Mouse (Mus musculus) limb, embryonic 15.5 days (tissue): ENCODE data around the gene Lrrc31. TPM values are rescaled to one million over a fixed set of nuclear protein-coding genes. Genes with fewer than 3 reads are reported as not detected.
"Not testable (repeated sequence)": the region's sequence is repeated elsewhere in the genome, so short reads cannot be mapped to it uniquely, and the experiment has no call there.

Source experiments
- ATAC-seq: fragments of 200-750 bp; cut with Nextera tagmentation; 2 replicates; pipeline ENCODE4 v1.8.0; 2017; ENCODE audit warnings: low read depth, moderate TSS enrichment; ENCODE audit not compliant: insufficient number of reproducible peaks, low FRiP score, low TSS enrichment
- H3K27ac ChIP-seq: fragments of 300-500 bp; sonication (generic); 2 replicates; pipeline ENCODE4 v1.5.1; 2015; ENCODE audit warnings: moderate library complexity, mild to moderate bottlenecking, inconsistent platforms
- H3K27me3 ChIP-seq: fragments of 300-500 bp; sonication (generic); 2 replicates; pipeline ENCODE4 v1.6.1; 2015; ENCODE audit warnings: inconsistent platforms
- H3K36me3 ChIP-seq: fragments of 300-500 bp; sonication (generic); 2 replicates; pipeline ENCODE4 v1.6.1; 2015; ENCODE audit warnings: inconsistent platforms
- H3K4me1 ChIP-seq: fragments of 300-500 bp; sonication (generic); 2 replicates; pipeline ENCODE4 v1.6.1; 2015; ENCODE audit warnings: inconsistent platforms
- H3K4me2 ChIP-seq: fragments of 300-500 bp; sonication (generic); 2 replicates; pipeline ENCODE4 v1.6.1; 2015; ENCODE audit warnings: mild to moderate bottlenecking, inconsistent platforms
- H3K4me3 ChIP-seq: fragments of 300-500 bp; sonication (generic); 2 replicates; pipeline ENCODE4 v1.5.1; 2015; ENCODE audit warnings: mild to moderate bottlenecking, inconsistent platforms
- H3K9ac ChIP-seq: fragments of 300-500 bp; sonication (generic); 2 replicates; pipeline ENCODE4 v1.6.1; 2015; ENCODE audit warnings: inconsistent platforms
- H3K9me3 ChIP-seq: fragments of 300-500 bp; sonication (generic); 2 replicates; pipeline ENCODE4 v1.6.1; 2016; ENCODE audit warnings: inconsistent platforms
- WGBS: fragments of 180-500 bp; shearing (Covaris S2); methylation state at CpG from one replicate; pipeline ENCODE4 v1.1.7; 2015; 5-methylcytosine and 5-hydroxymethylcytosine counted together
- polyA plus RNA-seq: library from polyadenylated mRNA; unstranded; fragments of >200 nt; fragmentation: Nextera tagmentation; extraction: Ambion mirVana; gene quantifications from 2 replicates; pipeline ENCODE4 v1.2.1, GENCODE M21; 2015

The Lrrc31 gene
- 0.10 and 0.30 TPM in 2 replicates for polyA plus RNA-seq

DNA sequence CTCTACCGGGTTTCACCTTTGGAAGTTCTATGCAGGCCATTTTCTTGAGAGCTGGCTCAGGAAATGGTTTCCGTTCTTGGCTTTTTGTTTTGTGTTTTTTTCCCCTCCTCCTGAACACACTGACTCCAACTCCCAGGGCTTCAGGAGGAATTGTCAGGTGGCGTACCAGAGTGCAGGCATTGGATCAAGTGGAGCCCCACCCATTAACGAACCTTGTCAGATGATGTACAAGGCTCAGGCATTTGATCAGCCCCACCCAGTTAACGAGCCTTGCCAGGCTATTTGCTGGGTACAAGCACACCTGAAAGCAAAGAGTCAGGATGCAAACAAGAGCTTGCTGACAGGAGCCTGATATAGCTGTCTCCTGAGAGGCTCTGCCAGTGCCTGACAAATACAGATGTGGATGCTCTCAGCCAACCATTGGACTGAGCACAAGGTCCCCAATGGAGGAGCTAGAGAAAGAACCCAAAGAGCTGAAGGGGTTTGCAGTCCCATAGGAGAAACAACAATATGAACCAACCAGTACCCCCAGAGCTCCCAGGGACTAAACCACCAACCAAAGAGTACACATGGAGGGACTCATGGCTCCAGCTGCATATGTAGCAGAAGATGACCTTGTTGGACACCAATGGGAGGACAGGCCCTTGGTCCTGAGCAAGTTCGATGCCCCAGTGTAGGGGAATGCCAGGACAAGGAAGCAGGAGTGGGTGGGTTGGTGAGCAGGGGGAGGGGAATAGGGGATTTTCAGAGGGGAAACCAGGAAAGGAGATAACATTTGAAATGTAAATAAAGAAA, at the start of gene Lrrc31:
Gene Lrrc31 (minus strand): TSS at position 133 of the 795 bp plus-strand sequence.
- not testable (repeated sequence) for H3K36me3 ChIP-seq, H3K4me2 ChIP-seq, ATAC-seq, H3K27me3 ChIP-seq, H3K9ac ChIP-seq, H3K4me1 ChIP-seq, H3K4me3 ChIP-seq, H3K9me3 ChIP-seq, H3K27ac ChIP-seq
- 79% methylated on average over 6 of the region's 6 CpGs for WGBS

- Histone ChIP-seq H3K9me3 (no peaks in the 10 kb centered on the region), H3K36me3 (no peaks in the 10 kb centered on the region), H3K4me1 (no peaks in the 10 kb centered on the region), H3K4me3 (no peak overlapping the region), H3K4me2 (no peak overlapping the region), H3K27ac (no peak overlapping the region), H3K9ac (no peak overlapping the region), H3K27me3 (no peaks in the 10 kb centered on the region)
- WGBS, result 87% methylated on average over 9 of the region's 9 CpGs
- ATAC-seq, result no peak
These were observed 48.7 kb upstream of the Lrrc31 start for GRCm38 (mm10) chr3:30748316-30748715.

DNA sequence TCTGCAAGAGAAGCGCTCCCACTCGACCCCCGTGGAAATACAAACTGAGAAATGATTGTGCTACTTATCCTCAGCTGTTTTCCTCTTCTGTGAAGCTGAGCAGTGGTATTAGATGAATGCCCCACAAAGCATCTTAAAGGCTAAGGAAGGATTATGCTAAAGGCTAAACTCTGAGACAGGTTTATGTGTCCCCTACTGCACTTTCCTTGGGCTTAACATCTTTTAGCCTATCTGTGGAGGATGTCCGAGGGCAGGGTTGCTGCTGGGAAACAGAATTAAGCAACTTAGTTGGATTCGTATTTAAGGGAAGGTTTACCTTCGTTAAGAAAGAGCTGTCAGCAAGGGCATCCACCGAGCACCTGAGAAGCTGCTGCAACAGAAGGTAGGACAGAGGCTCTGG, 46.4 kb upstream of the Lrrc31 start, which contains the start of gene Samd7:
Gene Samd7 (plus strand): TSS at position 288 of the 400 bp plus-strand sequence.
- Histone ChIP-seq H3K9me3 (no peaks in the 10 kb centered on the region), H3K27me3 (no peaks in the 10 kb centered on the region), H3K36me3 (no peaks in the 10 kb centered on the region), H3K4me2 (no peak within 1 kb of the TSS), H3K27ac (no peak within 1 kb of the TSS), H3K4me1 (no peaks in the 10 kb centered on the region), H3K4me3 (no peak within 1 kb of the TSS), H3K9ac (no peak within 1 kb of the TSS)
- 73% methylated on average over 7 of the region's 7 CpGs for WGBS
- no peak for ATAC-seq

DNA sequence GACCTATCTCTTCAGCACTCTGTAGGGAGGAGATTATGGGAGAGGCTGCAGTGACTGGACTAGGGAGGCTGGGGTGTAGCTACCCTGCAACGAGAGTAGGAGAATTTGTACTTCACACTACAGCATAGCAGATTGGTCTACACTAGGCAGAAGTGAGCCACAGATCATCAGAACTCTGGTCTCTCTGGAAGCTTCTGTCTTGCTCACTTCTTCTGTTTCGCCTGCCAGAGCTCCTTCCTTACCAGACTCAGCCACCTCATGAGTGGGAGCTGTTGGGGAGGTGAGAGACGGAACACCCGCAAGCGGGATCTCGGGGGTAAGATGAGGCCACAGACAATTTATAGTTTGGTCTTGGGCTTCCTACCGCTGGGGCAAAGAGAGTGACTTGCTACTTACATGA, 43.2 kb upstream of the Lrrc31 start:
- H3K27me3 ChIP-seq, result no peaks in the 10 kb centered on the region
- 85% methylated on average over 7 of the region's 7 CpGs for WGBS
- no peak overlapping the region for H3K4me2 ChIP-seq
- H3K4me3 ChIP-seq, result no peak overlapping the region
- H3K9me3 ChIP-seq, result no peaks in the 10 kb centered on the region
- no peaks in the 10 kb centered on the region for H3K36me3 ChIP-seq
- no peaks in the 10 kb centered on the region for H3K4me1 ChIP-seq
- no peak overlapping the region for H3K9ac ChIP-seq
- no peak overlapping the region for H3K27ac ChIP-seq
- ATAC-seq, result no peak

GRCm38 (mm10) chr3:30741306-30741705, 41.7 kb upstream of the Lrrc31 start:
- no peak overlapping the region for H3K9ac ChIP-seq
- H3K36me3 ChIP-seq, result no peaks in the 10 kb centered on the region

GRCm38 (mm10) chr3:30736809-30737208, 37.2 kb upstream of the Lrrc31 start:
- Histone ChIP-seq H3K27ac (0 out of 2 replicates have a peak overlapping the region, but pooled peaks have one; percentile 28), H3K27me3 (no peaks in the 10 kb centered on the region), H3K36me3 (no peaks in the 10 kb centered on the region), H3K4me2 (no peak overlapping the region), H3K4me3 (no peak overlapping the region), H3K9ac (no peak overlapping the region), H3K4me1 (no peaks in the 10 kb centered on the region), H3K9me3 (no peaks in the 10 kb centered on the region)
- no peak for ATAC-seq
- 50% methylated on average over 9 of the region's 9 CpGs for WGBS

More at GRCm38 (mm10) chr3:30741306-30741705, 41.7 kb upstream of the Lrrc31 start:
- H3K27me3 ChIP-seq, result no peaks in the 10 kb centered on the region
- H3K4me1 ChIP-seq, result no peaks in the 10 kb centered on the region
- WGBS, result 77% methylated on average over 6 of the region's 6 CpGs
- H3K4me3 ChIP-seq, result no peak overlapping the region
- ATAC-seq, result no peak
- H3K9me3 ChIP-seq, result no peaks in the 10 kb centered on the region
- no peak overlapping the region for H3K27ac ChIP-seq
- no peak overlapping the region for H3K4me2 ChIP-seq

DNA sequence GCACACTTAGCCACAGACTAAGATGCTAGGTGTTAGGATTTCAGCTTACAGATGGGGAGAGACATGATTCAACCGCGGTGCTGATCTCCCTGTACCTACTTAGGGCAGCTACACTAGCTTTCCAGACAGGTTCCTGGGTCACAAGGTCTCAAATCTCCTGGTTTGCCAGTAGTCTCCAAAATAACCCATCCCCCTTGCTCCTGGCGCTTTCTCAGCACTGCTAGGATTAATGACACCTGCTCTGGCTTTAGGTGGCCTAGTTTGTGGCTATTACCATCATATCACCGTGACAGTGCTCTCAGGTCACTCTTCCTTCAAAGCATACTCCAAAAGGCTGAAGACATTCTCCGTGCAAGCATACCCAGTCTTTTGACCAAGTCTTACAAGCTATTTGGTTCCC, 29.4 kb upstream of the Lrrc31 start:
- Histone ChIP-seq H3K27me3 (no peaks in the 10 kb centered on the region), H3K36me3 (no peaks in the 10 kb centered on the region), H3K4me2 (no peak overlapping the region), H3K9ac (no peak overlapping the region), H3K9me3 (no peaks in the 10 kb centered on the region), H3K4me3 (no peak overlapping the region), H3K27ac (no peak overlapping the region), H3K4me1 (no peaks in the 10 kb centered on the region)
- ATAC-seq, result 0 out of 2 replicates have a peak, but pooled peaks have one; percentile 14
- 79% methylated on average over 5 of the region's 5 CpGs for WGBS

- WGBS, result 75% methylated on average over 4 of the region's 4 CpGs
- Histone ChIP-seq H3K36me3 (no peaks in the 10 kb centered on the region), H3K27ac (no peak overlapping the region), H3K4me2 (no peak overlapping the region), H3K4me3 (no peak overlapping the region), H3K27me3 (no peaks in the 10 kb centered on the region), H3K4me1 (no peaks in the 10 kb centered on the region), H3K9me3 (no peaks in the 10 kb centered on the region), H3K9ac (no peak overlapping the region)
- ATAC-seq, result no peak
These were observed 27.6 kb upstream of the Lrrc31 start for GRCm38 (mm10) chr3:30727209-30727608.

DNA sequence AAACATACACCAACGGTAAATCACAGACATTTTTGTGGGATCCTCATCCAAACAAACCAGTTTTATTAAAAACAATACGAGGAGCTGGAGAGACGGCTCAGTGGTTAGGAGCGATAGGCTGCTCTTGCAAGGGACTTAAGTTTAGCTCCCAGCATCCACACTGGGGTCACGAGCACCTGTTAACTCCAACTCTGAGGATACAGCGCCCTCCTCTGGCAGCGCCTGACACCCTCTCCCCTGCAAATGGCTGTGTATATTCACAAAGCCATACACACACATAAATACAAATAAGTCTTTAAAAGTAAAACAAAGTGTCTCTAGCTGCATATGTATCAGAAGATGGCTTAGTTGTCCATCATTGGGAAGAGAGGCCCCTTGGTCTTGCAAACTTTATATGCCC, 25.9 kb upstream of the Lrrc31 start:
- 79% methylated on average over 7 of the region's 7 CpGs for WGBS
- H3K27me3 ChIP-seq, result no peaks in the 10 kb centered on the region
- ATAC-seq, result no peak

GRCm38 (mm10) chr3:30724848-30725465, 25.3 kb upstream of the Lrrc31 start:
- Histone ChIP-seq H3K4me1 (no peaks in the 10 kb centered on the region), H3K9me3 (no peaks in the 10 kb centered on the region), H3K36me3 (no peaks in the 10 kb centered on the region), H3K27ac (no peak overlapping the region), H3K4me3 (no peak overlapping the region), H3K27me3 (no peaks in the 10 kb centered on the region), H3K4me2 (no peak overlapping the region), H3K9ac (no peak overlapping the region)
- ATAC-seq, result no peak
- 72% methylated on average over 10 of the region's 10 CpGs for WGBS

More for the DNA sequence above, 25.9 kb upstream of the Lrrc31 start:
- Histone ChIP-seq H3K4me2 (no peak overlapping the region), H3K9me3 (no peaks in the 10 kb centered on the region), H3K36me3 (no peaks in the 10 kb centered on the region), H3K4me3 (no peak overlapping the region), H3K9ac (no peak overlapping the region), H3K4me1 (no peaks in the 10 kb centered on the region), H3K27ac (no peak overlapping the region)

GRCm38 (mm10) chr3:30724105-30724824, 24.6 kb upstream of the Lrrc31 start:
- no peaks in the 10 kb centered on the region for H3K27me3 ChIP-seq
- no peak overlapping the region for H3K9ac ChIP-seq
- H3K27ac ChIP-seq, result no peak overlapping the region
- H3K4me3 ChIP-seq, result no peak overlapping the region
- H3K36me3 ChIP-seq, result no peaks in the 10 kb centered on the region
- no peaks in the 10 kb centered on the region for H3K4me1 ChIP-seq
- ATAC-seq, result no peak
- WGBS, result 53% methylated on average over 10 of the region's 10 CpGs
- no peaks in the 10 kb centered on the region for H3K9me3 ChIP-seq
- no peak overlapping the region for H3K4me2 ChIP-seq

GRCm38 (mm10) chr3:30723179-30723578, 23.5 kb upstream of the Lrrc31 start:
- 0 out of 2 replicates have a peak, but pooled peaks have one; percentile 30 for ATAC-seq
- no peak overlapping the region for H3K27ac ChIP-seq
- no peaks in the 10 kb centered on the region for H3K36me3 ChIP-seq
- H3K9me3 ChIP-seq, result no peaks in the 10 kb centered on the region
- 30% methylated on average over 5 of the region's 5 CpGs for WGBS
- no peak overlapping the region for H3K4me3 ChIP-seq
- H3K27me3 ChIP-seq, result no peaks in the 10 kb centered on the region
- H3K4me2 ChIP-seq, result no peak overlapping the region
- no peak overlapping the region for H3K9ac ChIP-seq
- H3K4me1 ChIP-seq, result no peaks in the 10 kb centered on the region
